Mouse (Mus musculus): ENCODE data around the gene Mnx1.

Gene Mnx1

DNA sequence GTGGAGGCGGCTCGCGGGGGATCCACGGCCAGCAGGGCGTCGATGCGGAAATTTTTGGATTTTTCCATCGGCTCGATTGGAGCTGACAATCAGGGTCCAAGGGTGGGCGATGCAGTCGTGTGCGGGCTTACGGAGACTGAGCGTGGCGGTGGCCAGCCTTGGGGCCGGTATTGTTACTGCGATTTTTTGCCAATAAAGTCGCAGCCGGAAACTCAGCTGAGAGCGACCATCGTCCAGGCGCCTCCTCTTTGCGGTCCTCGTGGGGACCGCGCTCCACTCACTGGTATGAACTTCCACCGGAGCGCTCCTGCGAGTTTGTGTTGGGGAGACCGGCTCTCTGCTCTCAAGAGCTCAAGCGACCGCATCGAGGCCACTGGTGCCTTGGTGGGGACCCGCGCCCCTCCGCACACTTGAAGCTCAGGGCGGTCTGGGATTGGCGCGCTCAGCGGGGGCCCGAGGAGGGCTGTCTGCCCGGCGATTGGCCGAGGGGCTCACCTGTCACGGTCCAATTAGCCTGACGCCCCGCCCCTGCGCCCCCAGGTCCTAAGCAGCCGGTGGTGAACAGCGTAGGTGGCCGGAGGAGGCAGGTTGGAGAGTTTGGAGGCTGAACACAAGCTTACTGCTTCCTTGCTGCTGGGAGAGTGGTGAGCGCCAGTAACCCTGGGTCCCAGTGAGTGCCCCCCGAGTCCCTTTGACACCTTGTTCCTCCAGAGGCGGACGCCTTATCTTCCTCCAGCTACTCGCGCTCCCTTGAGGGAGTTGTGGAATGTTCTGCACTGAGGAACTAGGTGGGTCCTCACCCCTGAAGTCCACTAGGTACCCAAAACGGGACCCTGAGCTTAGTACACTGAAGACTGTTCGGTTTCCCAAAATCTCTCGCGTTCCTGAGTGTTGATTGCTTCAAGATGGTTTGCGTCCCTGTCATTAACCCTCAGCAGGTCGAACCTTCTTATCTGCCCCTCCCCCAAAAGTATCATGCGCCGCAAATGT lies at the start of gene Mnx1:
Gene Mnx1 (minus strand): TSS at position 263 of the 990 bp plus-strand sequence.
- peak; percentile 31 for DNase-seq

DNA sequence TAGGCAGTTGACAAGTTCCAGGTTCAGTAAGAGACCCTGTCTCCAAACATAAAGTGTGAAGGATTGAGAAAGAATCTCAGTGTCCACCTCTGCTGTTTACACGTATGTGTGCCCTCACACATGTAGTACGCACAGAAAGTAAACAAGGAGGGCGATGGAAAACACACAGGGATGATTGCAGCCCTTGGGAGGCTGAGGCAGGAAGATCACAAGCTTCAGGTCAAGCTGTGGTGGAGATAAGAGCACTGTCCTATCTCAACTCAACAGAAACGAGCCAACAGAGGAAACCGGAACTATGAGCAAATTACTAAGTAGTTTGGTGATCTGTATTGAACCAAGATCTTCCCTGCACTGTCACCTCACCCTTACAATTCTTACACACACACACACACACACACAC lies 38.2 kb upstream of the Mnx1 start:
- DNase-seq: no peak

DNA sequence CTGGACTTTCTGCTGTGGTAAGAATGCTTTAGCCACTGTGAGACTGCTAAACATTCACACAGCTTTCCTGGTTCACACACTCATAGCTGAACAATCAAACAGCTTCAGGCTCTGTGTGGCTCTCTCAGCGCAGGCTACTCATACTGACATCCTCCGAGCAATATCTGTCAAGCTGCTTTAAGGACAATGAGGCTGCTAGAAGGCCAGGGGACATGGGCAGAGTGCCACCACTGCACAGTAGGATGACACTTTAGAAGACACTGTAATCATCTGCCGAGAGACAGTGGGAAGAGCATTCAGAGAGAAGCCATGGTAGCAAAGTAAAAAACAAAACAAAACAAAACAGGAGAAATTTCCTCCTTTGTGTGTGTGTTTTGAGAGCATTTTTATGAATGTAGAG lies 37.6 kb upstream of the Mnx1 start:
- no peak for DNase-seq

- no peak for DNase-seq
These were observed 28.7 kb upstream of the Mnx1 start for GRCm38 (mm10) chr5:29507013-29507412.

DNA sequence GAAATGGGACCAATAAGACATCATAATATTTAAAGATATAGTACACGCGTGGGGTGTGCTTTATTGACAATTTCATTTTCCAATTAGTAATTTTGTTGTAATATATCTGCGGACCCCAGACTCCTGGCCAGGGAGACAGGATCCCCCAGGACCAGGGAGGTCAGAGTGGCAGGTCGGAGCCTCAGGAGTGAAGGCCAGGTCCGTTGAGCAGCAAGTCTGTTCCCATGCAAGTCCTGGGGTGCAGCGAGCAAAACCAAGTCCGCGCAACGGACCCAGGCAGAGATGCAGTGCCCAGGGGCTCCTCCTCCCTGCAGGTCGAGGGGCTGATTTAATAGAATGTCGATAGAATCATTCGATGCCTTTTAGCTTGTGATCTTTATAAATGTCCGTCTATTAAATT lies 9.1 kb upstream of the Mnx1 start:
- DNase-seq: no peak

DNA sequence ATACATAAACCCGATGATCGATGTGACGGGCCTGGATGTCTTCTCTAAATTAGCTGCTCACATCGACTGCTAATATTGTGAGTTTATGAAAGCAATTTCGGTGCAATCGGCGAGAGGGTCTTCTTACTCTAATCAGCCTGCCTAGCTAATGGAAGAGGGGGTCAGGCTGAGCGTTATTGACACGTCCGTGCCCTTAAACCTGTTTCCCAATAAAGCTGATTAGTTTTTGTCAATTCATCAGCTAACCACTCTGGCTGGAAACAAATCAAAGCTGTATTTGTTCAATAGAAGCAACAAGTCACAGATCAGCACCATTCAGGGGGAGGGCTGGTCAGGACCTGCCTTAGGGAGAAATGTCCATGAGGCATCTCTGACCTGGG lies 7.7 kb upstream of the Mnx1 start:
- no peak for DNase-seq

GRCm38 (mm10) chr5:29484965-29485940 lies 7.0 kb upstream of the Mnx1 start:
- peak; percentile 25 for DNase-seq

DNA sequence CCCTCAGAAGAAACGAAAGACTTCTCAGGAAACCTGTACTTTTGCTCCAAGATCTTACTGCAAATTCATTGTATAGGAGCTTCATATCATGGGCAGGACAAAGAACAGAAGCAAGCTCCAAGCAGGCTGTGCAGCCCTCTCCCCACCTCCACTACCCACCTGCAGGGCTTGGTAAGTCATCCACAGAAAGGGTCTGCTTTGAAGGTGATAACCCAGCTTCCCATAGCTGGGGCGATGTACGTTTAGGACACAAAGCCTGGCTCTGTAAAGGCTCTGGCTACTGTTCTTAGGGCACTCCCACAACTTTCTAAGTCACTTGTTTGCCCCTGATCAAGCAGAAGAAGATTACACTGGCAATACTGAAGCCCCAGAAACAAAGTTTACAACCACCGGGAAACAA lies 5.5 kb upstream of the Mnx1 start:
- no peak for DNase-seq

DNA sequence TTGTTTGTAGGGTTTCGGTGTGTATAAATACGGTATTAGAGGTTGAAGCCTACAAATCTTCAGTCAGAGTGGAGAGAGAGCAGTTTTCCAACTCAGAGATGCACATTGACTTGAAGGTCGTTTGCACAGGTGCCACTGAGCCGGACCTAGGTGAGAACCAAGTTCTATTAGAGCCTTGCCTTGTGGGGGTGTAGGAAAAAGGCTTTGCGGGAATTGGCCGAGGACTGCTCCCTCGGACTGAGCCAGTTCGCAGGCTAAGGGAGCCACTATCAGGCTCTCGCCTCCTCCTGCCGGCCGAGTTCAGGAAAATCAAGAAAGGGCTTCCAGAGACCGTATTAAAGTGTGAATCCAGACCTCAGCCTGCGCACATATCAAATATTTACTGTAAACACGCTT lies 926 bp upstream of the Mnx1 start:
- peak; percentile 65 for DNase-seq

GRCm38 (mm10) chr5:29477474-29478207 lies 629 bp downstream of the Mnx1 start:
- peak; percentile 16 for DNase-seq

DNA sequence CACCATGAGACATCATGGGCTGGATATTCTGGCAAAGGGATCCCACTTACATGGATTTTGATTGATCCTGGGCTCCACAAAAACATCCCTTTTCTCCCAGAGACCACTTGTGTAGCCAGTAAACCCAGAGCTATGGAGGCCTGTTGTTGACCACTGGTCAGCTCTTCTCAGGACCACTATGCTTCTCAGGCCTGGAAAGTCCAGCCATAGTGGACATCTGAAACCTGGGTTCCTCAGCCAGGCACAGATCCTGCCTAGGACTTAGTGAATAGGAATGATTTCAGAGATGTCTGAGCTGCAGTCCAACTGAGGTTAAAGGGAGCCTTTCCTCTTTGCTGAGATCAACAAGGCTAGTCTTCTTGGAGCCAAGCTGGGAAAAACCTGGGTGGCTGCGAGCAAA lies 2.2 kb downstream of the Mnx1 start:
- DNase-seq: no peak

GRCm38 (mm10) chr5:29475556-29475955 lies 2.7 kb downstream of the Mnx1 start:
- no peak for DNase-seq

DNA sequence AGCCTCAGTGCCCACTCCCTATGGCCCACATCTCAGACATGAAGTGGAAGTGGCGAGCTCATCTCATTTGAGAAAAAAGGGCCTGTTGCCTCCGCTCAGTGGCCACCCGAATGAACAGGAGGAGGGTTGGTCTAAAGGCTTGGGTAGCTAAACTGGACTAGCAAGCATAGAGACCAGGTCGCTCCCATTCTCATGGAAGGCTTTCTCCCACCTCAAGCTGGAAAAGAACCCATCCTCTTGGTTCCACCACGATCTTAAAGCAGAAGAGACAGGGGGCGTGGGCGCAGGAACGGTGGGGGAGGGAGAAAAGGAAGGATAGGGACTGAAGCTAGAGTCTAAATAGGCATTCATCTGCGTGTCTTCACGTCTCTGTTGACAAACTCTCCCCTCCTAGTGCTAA lies 3.2 kb downstream of the Mnx1 start:
- no peak for DNase-seq

DNA sequence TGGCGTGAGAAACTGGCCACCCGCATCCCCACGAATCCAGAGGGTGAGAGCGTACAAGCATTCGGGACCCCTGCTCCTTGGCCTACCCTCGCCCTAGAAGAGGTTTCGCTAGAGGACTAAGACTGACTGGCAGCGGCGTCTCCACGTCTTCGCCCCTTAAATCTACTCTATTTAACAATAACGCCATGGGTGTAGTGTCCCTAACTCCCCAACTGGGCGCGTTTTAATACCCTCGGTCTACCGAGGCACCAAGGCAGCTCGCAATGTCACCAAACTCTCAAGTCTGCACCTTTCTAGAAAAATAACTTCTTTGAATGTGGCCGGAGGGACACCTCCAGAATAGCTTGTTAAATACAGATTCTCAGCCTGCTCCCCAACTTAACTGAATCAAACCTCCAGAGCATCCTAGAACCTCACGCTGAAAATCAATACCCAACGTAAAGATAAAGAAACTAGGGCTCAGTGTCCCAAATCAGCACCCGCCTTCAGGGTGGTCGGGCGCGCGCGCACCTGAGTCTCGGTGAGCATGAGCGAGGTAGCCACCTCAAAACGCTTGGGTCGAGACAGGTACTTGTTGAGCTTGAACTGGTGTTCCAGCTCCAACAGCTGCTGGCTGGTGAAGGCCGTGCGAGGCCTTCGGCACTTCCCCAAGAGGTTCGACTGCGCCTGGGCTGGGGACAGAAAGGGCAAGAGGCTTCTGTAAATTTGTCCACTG lies 3.9 kb downstream of the Mnx1 start:
- no peak for DNase-seq

DNA sequence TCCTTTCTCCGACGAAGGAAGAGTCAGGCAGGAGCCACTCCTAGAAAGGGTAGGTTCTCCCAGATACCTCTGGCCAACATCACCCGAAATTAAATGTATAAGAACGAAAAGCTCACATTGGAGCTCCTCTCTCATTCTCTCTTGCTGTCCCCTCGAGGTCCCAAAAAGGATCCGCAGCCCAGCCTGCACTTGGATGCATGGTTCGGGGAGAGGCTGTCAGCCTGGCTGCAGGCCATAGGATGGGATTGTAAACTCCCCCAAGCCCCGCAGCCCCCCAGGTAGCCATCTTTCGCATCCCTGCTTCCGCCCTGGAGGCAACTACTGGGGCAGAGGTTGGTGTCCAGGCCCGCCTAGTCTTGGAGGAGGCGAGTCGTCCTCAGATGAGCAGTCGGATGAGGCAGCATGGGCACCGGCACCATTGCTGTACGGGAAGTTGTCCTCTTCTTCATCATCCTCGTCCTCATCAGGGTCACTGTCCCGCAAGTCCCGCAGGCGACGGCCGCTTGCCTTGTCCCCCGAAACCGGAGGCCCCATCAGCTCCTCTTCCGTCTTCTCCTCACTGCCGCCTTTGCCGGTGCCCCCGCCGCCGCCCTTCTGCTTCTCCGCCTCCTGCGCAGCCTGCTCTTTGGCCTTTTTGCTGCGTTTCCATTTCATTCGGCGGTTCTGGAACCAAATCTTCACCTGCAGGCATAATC lies 4.6 kb downstream of the Mnx1 start:
- DNase-seq: no peak

DNA sequence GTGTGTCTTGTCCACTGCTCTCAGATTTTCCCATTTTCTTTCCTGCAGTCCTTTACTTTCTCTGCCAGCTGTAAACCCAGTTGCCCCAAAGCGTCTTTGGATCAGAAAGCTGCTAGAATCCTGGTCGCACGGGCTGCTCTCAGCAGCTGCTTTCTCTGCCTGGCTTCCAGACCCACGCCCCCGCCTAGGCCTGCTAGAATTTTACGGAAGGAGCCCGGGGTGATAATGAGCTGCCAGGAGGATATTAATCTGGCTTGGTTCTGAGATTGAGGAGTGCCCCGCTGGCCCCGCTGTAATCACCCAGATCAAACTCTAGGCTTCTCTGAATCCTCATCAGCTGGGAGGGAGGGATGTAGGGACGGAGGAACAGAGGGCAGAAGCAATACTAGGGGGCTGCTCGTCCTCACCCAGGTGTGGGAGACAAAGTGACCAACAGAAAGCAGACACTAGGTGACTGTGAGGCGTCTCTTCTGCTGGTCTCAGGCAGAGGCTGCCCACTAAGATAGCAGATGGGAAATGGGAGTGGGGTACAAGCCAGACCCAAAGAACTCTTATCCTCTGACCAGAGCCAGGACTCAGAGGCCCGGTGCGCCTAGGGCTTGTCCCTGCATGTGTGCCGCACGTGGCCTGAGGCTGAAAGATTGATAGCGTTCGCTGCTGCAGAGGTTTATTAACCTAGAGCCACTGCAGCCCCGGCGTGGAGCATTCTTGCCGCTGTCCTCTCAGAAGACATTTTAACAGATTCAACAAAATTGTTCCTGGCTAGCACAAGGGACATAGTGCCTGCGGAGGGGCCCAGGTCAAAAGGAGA lies 6.2 kb downstream of the Mnx1 start:
- no peak for DNase-seq

DNA sequence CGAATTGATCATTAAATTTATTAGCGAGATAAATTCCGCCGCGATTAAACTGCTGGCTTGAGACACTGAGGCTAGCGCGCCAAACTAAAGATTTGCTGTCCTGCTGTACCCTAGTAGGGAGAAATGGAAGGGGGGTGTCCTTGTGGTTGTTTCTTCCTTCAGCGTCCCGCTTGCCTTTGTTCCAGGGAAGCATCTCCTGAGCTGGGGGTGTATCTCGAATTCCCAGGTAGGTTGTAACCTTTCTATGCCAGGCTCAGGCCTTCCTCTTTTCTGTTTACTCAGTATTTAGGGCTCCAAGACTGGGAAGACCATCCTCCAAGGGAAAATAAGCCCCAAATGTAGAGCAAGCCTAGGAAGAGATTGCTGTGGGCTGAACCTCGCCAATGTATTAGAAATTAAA lies 6.9 kb downstream of the Mnx1 start:
- no peak for DNase-seq

GRCm38 (mm10) chr5:29470851-29471394 lies 7.3 kb downstream of the Mnx1 start:
- no peak for DNase-seq

GRCm38 (mm10) chr5:29470271-29470670 lies 8.0 kb downstream of the Mnx1 start:
- DNase-seq: no peak

- no peak for DNase-seq
These were observed 8.8 kb downstream of the Mnx1 start for GRCm38 (mm10) chr5:29469501-29469900.
